Mouse (Mus musculus): ENCODE measurements around the gene P3h4. TPM values are rescaled to one million over a fixed set of nuclear protein-coding genes. Genes with fewer than 3 reads are reported as not detected.

Gene P3h4
- polyA plus RNA-seq, 1 experiment from 2014 or later: 54.3 TPM

GRCm38 (mm10) chr11:100398517-100398916 is 16.1 kb downstream of the P3h4 start:
- H3K4me1 ChIP-seq (replicated peaks): peaks cover 29% of the 10 kb centered on the region
- H3K27me3 ChIP-seq: peaks cover 7% of the 10 kb centered on the region
- H3K27ac ChIP-seq: no peak overlapping the region
- H3K4me2 ChIP-seq: no peak overlapping the region
- WGBS: 93% methylated on average over 7 of the region's 7 CpGs
- H3K9ac ChIP-seq (replicated peaks): no peak overlapping the region
- ATAC-seq (ENCODE audit: insufficient number of reproducible peaks, insufficient read depth, low FRiP score, low TSS enrichment, low read depth): no peak
- H3K4me3 ChIP-seq (replicated peaks): no peak overlapping the region
- no peaks in the 10 kb centered on the region for H3K9me3 ChIP-seq
- H3K36me3 ChIP-seq: no peaks in the 10 kb centered on the region

GRCm38 (mm10) chr11:100397600-100398389 is 16.8 kb downstream of the P3h4 start, which contains the start of gene Jup:
Jup (minus strand) TSS chr11:100397763.
- peaks cover 7% of the 10 kb centered on the region for H3K27me3 ChIP-seq
- peaks cover 29% of the 10 kb centered on the region for H3K4me1 ChIP-seq (replicated peaks)
- ATAC-seq (ENCODE audit: insufficient number of reproducible peaks, insufficient read depth, low FRiP score, low TSS enrichment, low read depth): peak; percentile 95
- under 1% methylated on average over 37 of the region's 37 CpGs for WGBS
- no peaks in the 10 kb centered on the region for H3K9me3 ChIP-seq
- no peaks in the 10 kb centered on the region for H3K36me3 ChIP-seq
- H3K4me2 ChIP-seq: peak within 1 kb of the TSS; percentile 79
- peak within 1 kb of the TSS; percentile 80 for H3K27ac ChIP-seq
- H3K9ac ChIP-seq (replicated peaks): peak within 1 kb of the TSS; percentile 77
- H3K4me3 ChIP-seq (replicated peaks): peak within 1 kb of the TSS; percentile 70

GRCm38 (mm10) chr11:100396886-100397599 is 17.6 kb downstream of the P3h4 start:
- Histone ChIP-seq H3K27me3 (peaks cover 7% of the 10 kb centered on the region), H3K27ac (peak overlapping the region; percentile 80), H3K4me2 (peak overlapping the region; percentile 79), H3K4me1 (replicated peaks) (peaks cover 25% of the 10 kb centered on the region), H3K9me3 (no peaks in the 10 kb centered on the region), H3K4me3 (replicated peaks) (peak overlapping the region; percentile 70), H3K36me3 (no peaks in the 10 kb centered on the region), H3K9ac (replicated peaks) (peak overlapping the region; percentile 77)
- WGBS: 4% methylated on average over 42 of the region's 42 CpGs
- 0 out of 2 replicates have a peak, but pooled peaks have one; percentile 28 for ATAC-seq (ENCODE audit: insufficient number of reproducible peaks, insufficient read depth, low FRiP score, low TSS enrichment, low read depth)

- no peak for ATAC-seq (ENCODE audit: insufficient number of reproducible peaks, insufficient read depth, low FRiP score, low TSS enrichment, low read depth)
- Histone ChIP-seq H3K9me3 (no peaks in the 10 kb centered on the region), H3K4me3 (replicated peaks) (peak overlapping the region; percentile 70), H3K27ac (0 out of 2 replicates have a peak overlapping the region, but pooled peaks have one; percentile 9), H3K36me3 (no peaks in the 10 kb centered on the region), H3K4me1 (replicated peaks) (peaks cover 28% of the 10 kb centered on the region), H3K27me3 (peaks cover 7% of the 10 kb centered on the region), H3K9ac (replicated peaks) (peak overlapping the region; percentile 32; the same call in 1 of the 2 replicates), H3K4me2 (peak overlapping the region; percentile 79)
- 42% methylated on average over 17 of the region's 17 CpGs for WGBS
These were observed 18.6 kb downstream of the P3h4 start for GRCm38 (mm10) chr11:100395861-100396631.

- 30% methylated on average over 11 of the region's 11 CpGs for WGBS
- H3K4me1 ChIP-seq (replicated peaks): peaks cover 28% of the 10 kb centered on the region
These were observed 19.4 kb downstream of the P3h4 start for GRCm38 (mm10) chr11:100395200-100395599.

GRCm38 (mm10) chr11:100394353-100395074 is 20.1 kb downstream of the P3h4 start:
- H3K9ac ChIP-seq (replicated peaks): no peak overlapping the region
- peaks cover 7% of the 10 kb centered on the region for H3K27me3 ChIP-seq
- no peaks in the 10 kb centered on the region for H3K36me3 ChIP-seq
- H3K4me3 ChIP-seq (replicated peaks): no peak overlapping the region
- H3K4me1 ChIP-seq (replicated peaks): peaks cover 28% of the 10 kb centered on the region
- 66% methylated on average over 5 of the region's 5 CpGs for WGBS
- H3K27ac ChIP-seq: no peak overlapping the region
- no peaks in the 10 kb centered on the region for H3K9me3 ChIP-seq
- no peak overlapping the region for H3K4me2 ChIP-seq
- no peak for ATAC-seq (ENCODE audit: insufficient number of reproducible peaks, insufficient read depth, low FRiP score, low TSS enrichment, low read depth)

More at GRCm38 (mm10) chr11:100395200-100395599, 19.4 kb downstream of the P3h4 start:
- ATAC-seq (ENCODE audit: insufficient number of reproducible peaks, insufficient read depth, low FRiP score, low TSS enrichment, low read depth): no peak
- Histone ChIP-seq H3K27ac (no peak overlapping the region), H3K27me3 (peaks cover 7% of the 10 kb centered on the region), H3K9me3 (no peaks in the 10 kb centered on the region), H3K4me2 (peak overlapping the region; percentile 79), H3K9ac (replicated peaks) (0 out of 2 replicates have a peak overlapping the region, but pooled peaks have one; percentile 2), H3K36me3 (no peaks in the 10 kb centered on the region), H3K4me3 (replicated peaks) (no peak overlapping the region)

- WGBS: 72% methylated on average over 7 of the region's 7 CpGs
- no peak overlapping the region for H3K27ac ChIP-seq
- no peak overlapping the region for H3K9ac ChIP-seq (replicated peaks)
- H3K4me1 ChIP-seq (replicated peaks): peaks cover 29% of the 10 kb centered on the region
- H3K4me2 ChIP-seq: no peak overlapping the region
- no peaks in the 10 kb centered on the region for H3K36me3 ChIP-seq
- H3K4me3 ChIP-seq (replicated peaks): no peak overlapping the region
- no peak for ATAC-seq (ENCODE audit: insufficient number of reproducible peaks, insufficient read depth, low FRiP score, low TSS enrichment, low read depth)
- peaks cover 7% of the 10 kb centered on the region for H3K27me3 ChIP-seq
- H3K9me3 ChIP-seq: no peaks in the 10 kb centered on the region
These were observed 20.9 kb downstream of the P3h4 start for GRCm38 (mm10) chr11:100393733-100394132.

- H3K4me2 ChIP-seq: no peak overlapping the region
- H3K9me3 ChIP-seq: no peaks in the 10 kb centered on the region
- no peaks in the 10 kb centered on the region for H3K36me3 ChIP-seq
- H3K4me3 ChIP-seq (replicated peaks): no peak overlapping the region
- no peak for ATAC-seq (ENCODE audit: insufficient number of reproducible peaks, insufficient read depth, low FRiP score, low TSS enrichment, low read depth)
- no peak overlapping the region for H3K27ac ChIP-seq
- H3K4me1 ChIP-seq (replicated peaks): peaks cover 36% of the 10 kb centered on the region
- 73% methylated on average over 5 of the region's 5 CpGs for whole genome bisulfite sequencing
- peaks cover 7% of the 10 kb centered on the region for H3K27me3 ChIP-seq
- H3K9ac ChIP-seq (replicated peaks): no peak overlapping the region
These were observed 21.7 kb downstream of the P3h4 start for GRCm38 (mm10) chr11:100392958-100393357.

- no peak overlapping the region for H3K4me2 ChIP-seq
- peaks cover 7% of the 10 kb centered on the region for H3K27me3 ChIP-seq
- no peak overlapping the region for H3K4me3 ChIP-seq (replicated peaks)
- H3K9ac ChIP-seq (replicated peaks): no peak overlapping the region
- ATAC-seq (ENCODE audit: insufficient number of reproducible peaks, insufficient read depth, low FRiP score, low TSS enrichment, low read depth): no peak
- H3K27ac ChIP-seq: no peak overlapping the region
- H3K9me3 ChIP-seq: no peaks in the 10 kb centered on the region
- H3K4me1 ChIP-seq (replicated peaks): peaks cover 42% of the 10 kb centered on the region
- WGBS: 91% methylated on average over 7 of the region's 7 CpGs
- no peaks in the 10 kb centered on the region for H3K36me3 ChIP-seq
These were observed 22.7 kb downstream of the P3h4 start for GRCm38 (mm10) chr11:100391884-100392345.

- WGBS: 77% methylated on average over 9 of the region's 9 CpGs
- Histone ChIP-seq H3K9me3 (no peaks in the 10 kb centered on the region), H3K27me3 (peaks cover 5% of the 10 kb centered on the region), H3K36me3 (0 out of 2 replicates have a peak, but pooled peaks cover 2% of the 10 kb centered on the region), H3K4me2 (no peak overlapping the region), H3K4me1 (replicated peaks) (peaks cover 43% of the 10 kb centered on the region), H3K27ac (no peak overlapping the region), H3K9ac (replicated peaks) (no peak overlapping the region), H3K4me3 (replicated peaks) (no peak overlapping the region)
- ATAC-seq (ENCODE audit: insufficient number of reproducible peaks, insufficient read depth, low FRiP score, low TSS enrichment, low read depth): no peak; the same call in 1 of the 2 replicates
These were observed 23.4 kb downstream of the P3h4 start for GRCm38 (mm10) chr11:100391081-100391883.
